Mouse (Mus musculus): ENCODE measurements around the gene Tnip1. TPM values are rescaled to one million over a fixed set of nuclear protein-coding genes. Genes with fewer than 3 reads are reported as not detected.

Gene Tnip1
- polyA plus RNA-seq (2017; shearing (Covaris generic)) = 139 TPM

GRCm38 (mm10) chr11:54962810-54963209 lies at the start of gene Tnip1:
TSS of gene Tnip1 (minus strand) at chr11:54962917.

GRCm38 (mm10) chr11:54902333-54903323 lies 60.1 kb downstream of the Tnip1 start, which contains the start of gene Gpx3:
TSS of gene Gpx3 (plus strand) at chr11:54902453.

GRCm38 (mm10) chr11:54866119-54867048 lies 96.3 kb downstream of the Tnip1 start, which contains the start of gene Hint1:
TSS of gene Hint1 (plus strand) at chr11:54866383.

Other genes with a start within 250 kb of the Tnip1 start
- gene Cdc42se2, start 175.2 kb downstream of the Tnip1 start, polyA plus RNA-seq (2017; shearing (Covaris generic)) = 274 TPM
- 2.7 TPM for gene Lyrm7, start 102.0 kb downstream of the Tnip1 start, polyA plus RNA-seq (2017; shearing (Covaris generic))
- gene Hint1, start 96.5 kb downstream of the Tnip1 start, polyA plus RNA-seq (2017; shearing (Covaris generic)) = 186 TPM
- gene Gpx3, start 60.5 kb downstream of the Tnip1 start, polyA plus RNA-seq (2017; shearing (Covaris generic)) = 0.65 TPM
- 397 TPM for gene Anxa6, start 70.5 kb upstream of the Tnip1 start, polyA plus RNA-seq (2017; shearing (Covaris generic))
- 25.3 TPM for gene Ccdc69, start 115.2 kb upstream of the Tnip1 start, polyA plus RNA-seq (2017; shearing (Covaris generic))
- gene Gm2a, start 135.2 kb upstream of the Tnip1 start, polyA plus RNA-seq (2017; shearing (Covaris generic)) = 52.2 TPM
- gene Slc36a3, start 188.8 kb upstream of the Tnip1 start, polyA plus RNA-seq (2017; shearing (Covaris generic)) = 0.20 TPM
- gene Slc36a2, start 222.2 kb upstream of the Tnip1 start, polyA plus RNA-seq (2017; shearing (Covaris generic)) = not detected
- 3.1 TPM for gene Slc36a1, start 241.4 kb upstream of the Tnip1 start, polyA plus RNA-seq (2017; shearing (Covaris generic))